Mouse (Mus musculus) adrenal gland, adult (tissue): Measurements from ENCODE around the gene Arl6ip6.

ENCODE experiments used
- DNase-seq, 2 experiments: peaks; one replicate each; pipeline ENCODE4 v3.0.0; 2022 to 2023; ENCODE audit warnings: low spot score in 1 of 2; ENCODE audit not compliant: inconsistent age in 2 of 2

Gene Arl6ip6

DNA sequence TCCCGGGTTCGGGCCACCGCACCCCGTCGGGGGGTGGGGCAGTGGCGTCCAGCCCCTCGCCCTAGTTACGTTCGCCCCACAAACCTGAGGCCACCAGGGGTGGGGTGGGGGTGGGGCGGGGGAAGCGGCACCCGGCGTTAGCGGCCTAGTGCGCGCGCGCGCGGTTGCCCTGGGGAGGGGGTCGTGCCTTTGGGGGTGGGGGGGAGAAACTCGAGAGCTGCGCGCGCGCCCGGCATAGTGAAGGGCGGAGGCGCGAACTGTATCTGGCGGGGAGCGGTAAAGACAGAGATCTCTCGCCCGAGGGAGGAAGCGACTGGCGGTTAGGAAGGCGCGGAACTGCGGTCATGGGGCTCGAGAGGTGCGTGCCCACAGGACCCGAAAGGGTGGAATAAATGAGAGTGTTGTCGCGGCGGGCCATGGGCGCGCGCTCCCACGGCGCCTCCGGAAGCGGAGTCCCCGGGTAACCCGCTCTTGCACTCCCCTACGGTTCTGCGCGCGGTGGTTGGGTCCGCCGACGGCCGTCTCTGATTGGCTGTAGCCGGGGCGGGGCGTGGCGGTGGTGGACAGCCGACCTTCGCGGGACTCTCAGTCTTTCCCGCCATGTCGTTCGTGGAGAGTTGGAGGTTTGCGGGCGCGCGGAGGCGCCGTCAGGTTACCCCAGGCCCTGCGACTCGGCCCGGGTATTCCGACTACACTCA lies at the start of gene Arl6ip6:
Gene Arl6ip6, plus strand, starts transcription at position 204 of the 698 bp plus-strand sequence.
- DNase-seq: peak; percentile 98 to 100

GRCm38 (mm10) chr2:53146852-53147251 lies 44.7 kb upstream of the Arl6ip6 start:
- no peak for DNase-seq

GRCm38 (mm10) chr2:53173966-53174365 lies 17.6 kb upstream of the Arl6ip6 start:
- DNase-seq: no peak

DNA sequence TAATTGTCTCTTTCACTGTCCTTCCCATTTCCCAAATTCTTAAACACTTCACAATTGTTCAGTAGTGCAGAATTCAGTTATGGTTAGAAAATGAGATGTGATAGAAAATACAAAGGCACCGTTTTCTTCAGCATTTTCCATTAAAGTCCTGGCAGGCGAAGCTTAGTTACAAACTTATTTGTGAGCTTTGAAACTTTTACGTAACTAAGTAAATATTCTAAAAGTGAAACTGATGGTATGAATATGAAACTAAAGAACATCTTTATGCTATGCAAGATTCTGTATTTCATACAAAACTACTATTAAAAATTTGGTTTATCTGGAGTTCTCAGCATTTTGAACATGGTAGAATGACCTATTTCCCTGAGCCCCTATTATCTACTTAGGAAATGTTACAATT lies 12.6 kb upstream of the Arl6ip6 start:
- DNase-seq: no peak

DNA sequence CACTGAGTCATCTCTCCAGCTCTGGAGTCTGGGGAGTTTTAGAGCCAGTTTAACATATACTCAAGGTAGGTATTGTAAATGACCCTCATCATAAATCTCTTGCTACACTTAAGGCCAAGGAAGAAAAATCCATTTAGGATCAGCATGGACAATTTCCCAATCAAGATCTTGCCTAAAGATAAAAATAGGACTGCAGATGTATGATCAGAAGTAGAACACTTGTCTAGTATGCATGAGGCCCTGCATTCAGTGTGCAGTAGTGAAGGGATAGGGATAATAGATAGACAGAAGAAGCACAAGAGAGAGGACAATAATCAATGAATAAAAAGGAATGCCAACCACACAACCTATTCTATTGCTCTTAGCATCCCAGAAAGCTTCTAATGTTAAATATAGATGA lies 11.7 kb upstream of the Arl6ip6 start:
- no peak for DNase-seq

GRCm38 (mm10) chr2:53189811-53190210 lies 1.7 kb upstream of the Arl6ip6 start:
- peak in 1 of 2 experiments; percentile 45 for DNase-seq

- DNase-seq: peak; percentile 99 to 100
These were observed 628 bp upstream of the Arl6ip6 start, which contains the start of gene Prpf40a for GRCm38 (mm10) chr2:53190684-53191511. TSS of gene Prpf40a (minus strand) at chr2:53191284.

- DNase-seq: no peak
These were observed 860 bp downstream of the Arl6ip6 start for GRCm38 (mm10) chr2:53192386-53192785.

- no peak for DNase-seq
These were observed 4.9 kb downstream of the Arl6ip6 start for GRCm38 (mm10) chr2:53196431-53196830.

DNA sequence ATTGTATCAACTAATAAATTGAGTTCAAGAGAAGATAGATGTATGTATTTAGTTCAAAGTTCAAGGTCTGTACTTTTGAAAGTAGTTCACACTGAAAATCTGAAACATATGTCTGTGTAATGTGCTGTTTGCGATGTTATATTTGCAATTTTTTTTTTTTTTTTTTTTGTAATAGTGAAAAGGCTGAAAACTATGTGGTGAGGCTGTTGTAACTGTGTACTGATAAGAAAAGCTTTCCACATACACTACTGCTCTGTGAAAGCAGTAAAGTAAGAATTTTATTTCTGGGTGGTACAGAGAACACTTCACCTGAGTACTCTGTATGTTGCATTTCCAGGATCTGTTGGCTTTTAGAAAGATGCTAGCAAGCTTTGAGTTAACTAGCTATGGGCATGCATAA lies 7.7 kb downstream of the Arl6ip6 start:
- DNase-seq: no peak

DNA sequence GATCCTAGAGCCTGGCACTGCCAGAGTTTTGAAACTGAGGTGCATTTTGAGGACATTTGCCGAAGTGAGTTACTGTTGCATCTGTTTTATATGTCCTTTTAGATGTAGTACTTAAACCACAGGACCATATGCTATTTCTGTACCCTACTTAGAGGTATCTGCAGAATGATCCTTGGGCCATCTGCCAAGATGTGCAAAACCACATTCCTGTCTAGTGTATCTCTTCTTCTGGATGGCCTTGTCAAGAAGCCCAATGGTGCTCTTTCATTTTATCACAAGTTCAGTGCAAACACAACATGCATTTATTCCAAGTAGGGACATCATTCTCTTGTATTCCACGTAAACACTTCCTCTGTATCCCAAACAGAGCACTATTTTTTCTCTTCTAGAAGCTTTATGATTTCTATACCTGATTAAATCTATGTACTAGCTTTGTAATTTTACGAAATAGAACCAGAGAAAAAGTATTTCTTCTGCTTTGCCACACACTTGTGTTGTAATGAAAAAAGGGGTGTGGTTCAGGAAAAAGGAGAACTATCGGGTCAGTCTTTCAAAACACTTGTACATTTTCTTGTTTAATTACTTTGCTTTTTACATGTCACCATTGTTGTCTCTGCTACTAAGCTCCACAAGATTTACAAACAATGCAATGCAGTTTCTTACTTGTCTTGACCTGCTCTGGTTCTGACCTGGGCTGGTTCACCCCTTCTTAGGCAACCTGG lies 8.8 kb downstream of the Arl6ip6 start:
- peak; percentile 79 to 90 for DNase-seq

GRCm38 (mm10) chr2:53204373-53205274 lies 13.1 kb downstream of the Arl6ip6 start:
- DNase-seq: peak; percentile 60 to 82

- no peak for DNase-seq
These were observed 15.2 kb downstream of the Arl6ip6 start for GRCm38 (mm10) chr2:53206749-53207148.

DNA sequence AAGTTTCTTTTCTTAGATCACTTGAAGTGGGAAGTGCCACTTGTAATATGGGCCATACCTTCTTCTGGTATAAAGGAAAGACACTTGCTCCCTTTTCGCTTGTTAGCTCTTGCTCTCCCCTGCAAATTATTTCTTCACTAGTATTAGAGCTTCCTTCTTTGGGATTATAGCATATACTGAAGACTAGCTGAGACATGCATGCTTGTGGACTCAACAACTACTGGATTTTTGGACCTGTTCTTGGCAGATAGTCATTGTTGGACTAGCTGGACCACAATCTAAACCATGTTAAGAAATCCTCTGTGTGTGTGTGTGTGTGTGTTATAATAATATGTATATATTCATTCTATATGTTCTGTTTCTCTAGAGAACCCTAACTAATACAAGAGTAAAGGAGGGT lies 22.0 kb downstream of the Arl6ip6 start:
- no peak for DNase-seq

- DNase-seq: no peak
These were observed 30.7 kb downstream of the Arl6ip6 start for GRCm38 (mm10) chr2:53222242-53222641.

DNA sequence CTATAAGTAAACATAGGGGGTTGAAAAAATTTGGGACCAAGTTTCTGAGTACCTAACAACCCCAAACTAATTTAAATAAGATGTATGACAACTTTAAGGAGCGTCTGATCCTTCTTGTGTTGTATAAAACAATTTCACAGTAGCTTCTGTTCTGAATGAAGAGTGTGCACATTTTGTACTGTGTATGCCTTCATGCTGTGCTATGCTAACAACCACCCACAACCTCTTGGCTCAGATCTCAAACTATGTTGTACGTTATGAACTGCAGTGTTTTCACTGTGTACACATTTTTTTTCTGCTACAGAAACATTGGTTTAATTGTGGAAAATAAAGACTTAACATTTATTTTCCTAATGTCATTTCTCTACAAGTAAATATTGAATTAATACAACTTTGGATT lies 65.5 kb downstream of the Arl6ip6 start:
- no peak for DNase-seq
